Mouse (Mus musculus) heart, postnatal 10 days (tissue): ENCODE results near the gene Ranbp3. TPM values are rescaled to one million over a fixed set of nuclear protein-coding genes. Genes with fewer than 3 reads are reported as not detected.

Source experiments
- DNase-seq, 2 experiments: peaks; one replicate each; pipeline ENCODE4 v3.0.0; 2021
- intact Hi-C: fragments of 180-260 bp; cut with DNase I; formaldehyde crosslinking; loops from one replicate; pipeline ENCODE4 v1.15.1; 2025
- total RNA-seq, 2 experiments: library from RNA; stranded (reverse); gene quantifications; 2 replicates each; pipeline ENCODE4 v1.2.3; 2021

Gene Ranbp3
- total RNA-seq, 2 experiments from 2014 or later = 48.1 to 52.9 TPM

DNA sequence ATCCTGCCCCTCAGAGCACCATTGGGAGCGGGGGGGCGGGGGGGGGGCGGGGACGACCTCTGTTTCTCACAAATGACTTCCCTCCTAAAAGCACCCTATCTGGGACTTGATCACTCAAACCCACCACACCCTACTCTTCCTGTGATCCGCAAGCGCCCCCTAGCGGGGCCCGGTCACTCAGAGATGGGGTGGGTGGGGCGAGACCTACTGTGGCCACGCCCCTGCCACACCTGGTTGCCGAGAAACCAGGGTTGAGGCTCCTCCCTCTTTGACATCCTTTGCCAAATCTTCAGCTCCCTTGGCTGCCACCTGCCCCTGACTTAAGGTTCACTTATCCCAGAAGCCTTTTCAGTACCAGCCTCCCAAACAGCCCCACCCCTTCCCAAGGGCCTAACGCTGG lies 85.0 kb downstream of the Ranbp3 start:
- intact Hi-C loops = loop anchor here (2.0 to 5.0 kb wide), 2 partner anchors 39 to 76 kb away; partner anchors contain the start of gene Vmac
- peak; percentile 43 to 71 for DNase-seq

DNA sequence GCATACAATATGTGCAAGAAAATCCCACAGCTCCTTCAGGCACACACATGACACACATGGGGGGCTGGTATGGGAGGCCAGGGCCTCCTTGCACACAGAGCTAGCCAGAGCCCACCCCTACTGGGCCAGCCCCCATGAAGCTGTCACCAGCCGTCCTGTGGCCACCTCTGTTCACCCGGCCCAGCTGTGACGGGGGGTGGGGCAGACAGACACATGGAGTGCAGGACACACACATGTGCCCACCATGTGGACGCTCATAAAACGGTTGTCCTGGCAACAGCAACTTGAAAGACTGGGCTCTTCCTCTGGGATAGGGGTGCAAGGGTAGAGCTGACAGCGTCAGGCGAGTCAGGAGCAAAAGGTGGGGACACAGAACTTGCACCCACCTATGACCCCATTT lies 86.2 kb downstream of the Ranbp3 start:
- intact Hi-C loops = loop anchor here (2.0 to 5.0 kb wide), 2 partner anchors 40 to 77 kb away; partner anchors contain the start of gene Vmac
- no peak for DNase-seq

DNA sequence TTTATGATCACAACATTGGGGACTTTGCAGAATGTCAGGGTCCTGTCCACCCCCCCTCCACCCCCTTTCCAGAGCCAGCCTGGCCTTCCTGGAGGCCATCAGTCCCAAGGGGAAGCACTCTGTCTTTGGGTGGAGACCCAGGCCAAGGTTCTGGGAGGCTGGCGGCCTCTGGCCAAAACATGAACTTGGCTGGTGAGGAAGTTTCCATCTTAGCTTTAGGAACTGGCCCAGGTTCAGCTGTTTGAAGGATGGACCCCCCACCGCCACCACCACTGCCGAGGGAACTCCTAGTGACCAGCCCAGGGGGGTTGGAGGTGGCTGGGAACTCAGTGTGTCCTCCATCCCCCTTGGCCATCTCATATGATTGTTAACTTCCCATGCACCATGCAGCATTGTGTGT lies 88.0 kb downstream of the Ranbp3 start:
- DNase-seq = no peak
- intact Hi-C loops = loop anchor here (5.0 kb wide), 1 partner anchor 149 kb away; the partner anchor contains the start of gene Rpl36

Other genes starting within 250 kb of the Ranbp3 start
- gene Ptprs, start 196.8 kb upstream of the Ranbp3 start, total RNA-seq = 10 to 100 TPM; 87.3 to 92.3 TPM
- gene Znrf4, start 160.9 kb upstream of the Ranbp3 start, total RNA-seq = not detected
- gene Gm20219, start 118.9 kb upstream of the Ranbp3 start, total RNA-seq = under 1 TPM in 1 of 2 experiments, not detected in 1; 0.60 TPM
- gene Safb2, start 88.7 kb upstream of the Ranbp3 start, total RNA-seq = 10 to 100 TPM; 55.7 to 56.8 TPM
- 10 to 100 TPM; 96.8 to 97.6 TPM for gene Safb, start 88.5 kb upstream of the Ranbp3 start, total RNA-seq
- gene 2410015M20Rik, start 63.5 kb upstream of the Ranbp3 start, total RNA-seq = 100 to 1,000 TPM; 338 to 370 TPM
- gene Rpl36, start 59.9 kb upstream of the Ranbp3 start, total RNA-seq = 100 to 1,000 TPM; 862 to 893 TPM
- gene Lonp1, start 46.4 kb upstream of the Ranbp3 start, total RNA-seq = 10 to 100 TPM; 93.9 to 99.2 TPM
- under 1 TPM in 1 of 2 experiments, not detected in 1; 0.22 TPM for gene Catsperd, start 45.2 kb upstream of the Ranbp3 start, total RNA-seq
- 100 to 1,000 TPM; 794 to 859 TPM for gene Ndufa11, start 44.5 kb downstream of the Ranbp3 start, total RNA-seq
- gene Vmac, start 44.7 kb downstream of the Ranbp3 start, total RNA-seq = 1 to 10 TPM; 5.4 to 9.8 TPM
- gene Nrtn, start 84.2 kb downstream of the Ranbp3 start, total RNA-seq = 10 to 100 TPM; 19.0 to 21.0 TPM
- 10 to 100 TPM; 21.0 to 23.0 TPM for gene Dus3l, start 91.5 kb downstream of the Ranbp3 start, total RNA-seq
- gene Prr22, start 97.0 kb downstream of the Ranbp3 start, total RNA-seq = under 1 TPM; 0.27 to 0.43 TPM
- 10 to 100 TPM in 1 of 2 experiments, 1 to 10 TPM in 1; 6.5 to 10.5 TPM for gene Rfx2, start 157.7 kb downstream of the Ranbp3 start, total RNA-seq
- gene Acsbg2, start 201.2 kb downstream of the Ranbp3 start, total RNA-seq = not detected
- gene 1700061G19Rik, start 202.2 kb downstream of the Ranbp3 start, total RNA-seq = under 1 TPM; 0.10 to 0.12 TPM